Mouse (Mus musculus): ENCODE measurements at regions not wholly inside any gene's neighbourhood (a gene's known extent, or its start where the extent isn't known, plus 50 kb on each side); places are given as distances from the start of the nearest gene placed in this dataset.

DNA sequence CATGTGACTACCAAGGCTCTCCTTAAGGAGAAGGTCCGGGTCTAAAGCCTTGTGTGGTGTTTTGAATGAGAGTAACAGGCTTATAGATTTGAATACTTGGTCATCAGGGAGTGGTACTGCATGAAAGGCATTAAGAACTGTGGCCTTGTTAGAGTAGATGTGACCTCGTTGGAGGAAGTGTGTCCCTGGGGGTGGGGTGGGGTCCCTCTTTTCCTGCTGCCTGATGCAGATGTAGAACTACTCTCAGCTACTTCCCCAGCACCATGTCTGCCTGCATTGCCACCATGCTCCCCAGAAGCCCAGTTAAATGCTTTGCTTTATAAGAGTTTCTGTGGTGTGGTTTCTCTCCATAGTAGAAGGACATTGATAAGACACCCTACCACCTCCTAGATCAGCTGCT, 367.9 kb downstream of the Cbln4 start:
- no peak for DNase-seq (ENCODE audit: low spot score)

DNA sequence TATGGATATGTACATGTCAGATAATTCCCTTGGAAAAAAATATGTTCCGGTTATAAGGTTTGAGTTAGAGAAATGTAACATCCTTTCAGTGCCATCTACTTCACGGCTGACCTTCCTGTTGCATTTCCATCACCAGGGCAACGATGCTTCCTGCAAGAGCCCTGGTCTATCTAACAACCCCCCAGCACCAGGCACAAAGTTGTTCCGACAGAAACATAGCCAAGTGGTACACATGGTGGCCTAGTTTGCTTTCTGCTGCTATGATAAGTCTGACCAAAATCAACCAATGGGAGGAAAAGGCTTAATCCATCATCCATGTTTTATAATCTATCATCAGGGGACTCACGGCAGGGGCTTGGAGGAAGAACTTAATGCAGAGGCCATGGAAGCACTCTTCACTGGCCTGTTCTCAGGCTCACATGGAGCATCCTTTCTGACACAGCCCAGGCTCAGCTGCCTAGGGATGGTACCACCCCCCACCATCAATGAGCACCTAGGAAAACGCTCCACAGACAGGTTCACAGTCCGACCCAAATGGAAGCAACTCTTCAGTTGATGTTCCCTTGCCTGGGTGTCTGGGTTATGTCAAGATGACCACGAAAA, 372.2 kb downstream of the Cbln4 start:
- DNase-seq (ENCODE audit: low spot score): no peak

DNA sequence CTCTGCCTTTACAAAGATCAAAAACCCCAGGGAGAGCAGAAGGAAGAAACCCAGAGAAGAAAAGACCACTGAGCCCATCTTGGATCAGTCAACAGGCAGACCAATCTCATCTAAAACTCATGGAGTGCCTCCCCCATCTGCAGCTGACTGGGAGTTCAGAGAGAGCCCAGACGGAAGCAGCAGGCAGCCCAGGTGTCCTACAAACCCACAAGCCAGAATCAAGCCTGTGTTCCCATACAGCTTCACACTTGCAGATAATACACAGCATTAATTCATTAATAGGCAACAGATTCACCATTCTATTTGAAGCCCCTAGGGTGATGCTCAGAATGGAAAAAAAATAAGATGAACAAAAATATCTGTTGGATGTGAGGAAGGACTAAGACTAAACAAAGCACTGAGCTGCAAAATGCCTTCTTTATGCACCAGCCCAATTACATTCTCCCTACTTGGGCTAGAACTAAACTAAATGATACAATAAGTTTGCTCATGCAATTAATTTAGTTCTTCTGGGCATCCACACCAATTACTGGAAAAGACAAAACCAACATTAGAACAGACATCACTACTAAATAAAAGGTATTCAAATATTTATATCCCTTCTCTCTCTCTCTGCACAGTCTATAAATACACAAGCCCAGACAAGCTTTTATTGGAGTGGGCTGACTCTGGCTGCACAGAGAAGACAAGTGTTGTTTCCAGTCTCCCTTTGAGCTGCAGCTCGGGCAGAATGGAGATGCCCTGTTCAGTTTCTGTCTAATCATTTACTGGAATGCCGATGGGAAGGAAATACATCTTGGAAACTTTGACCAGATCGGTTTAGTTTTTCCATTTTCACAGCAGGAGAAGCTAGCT, 374.2 kb downstream of the Cbln4 start:
- no peak for DNase-seq (ENCODE audit: low spot score)

DNA sequence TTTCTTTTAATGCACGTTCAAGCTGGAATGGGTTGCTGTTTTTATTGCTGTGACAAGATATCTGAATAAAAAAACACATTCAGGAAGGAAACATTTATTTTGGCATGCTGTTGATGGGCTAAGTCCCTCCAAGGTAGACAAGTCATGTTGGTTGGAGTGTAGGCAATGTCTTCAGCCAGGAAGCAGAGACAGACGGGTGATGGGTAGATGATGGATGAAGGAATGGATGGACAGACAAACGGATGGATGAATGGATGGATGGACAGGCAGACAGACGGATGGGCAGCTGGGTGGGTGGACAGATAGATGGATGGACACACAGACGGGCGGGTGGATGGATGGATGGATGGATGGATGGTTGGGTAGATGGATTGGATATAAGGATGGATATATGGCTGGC, 380.7 kb downstream of the Cbln4 start:
- no peak for DNase-seq (ENCODE audit: low spot score)

DNA sequence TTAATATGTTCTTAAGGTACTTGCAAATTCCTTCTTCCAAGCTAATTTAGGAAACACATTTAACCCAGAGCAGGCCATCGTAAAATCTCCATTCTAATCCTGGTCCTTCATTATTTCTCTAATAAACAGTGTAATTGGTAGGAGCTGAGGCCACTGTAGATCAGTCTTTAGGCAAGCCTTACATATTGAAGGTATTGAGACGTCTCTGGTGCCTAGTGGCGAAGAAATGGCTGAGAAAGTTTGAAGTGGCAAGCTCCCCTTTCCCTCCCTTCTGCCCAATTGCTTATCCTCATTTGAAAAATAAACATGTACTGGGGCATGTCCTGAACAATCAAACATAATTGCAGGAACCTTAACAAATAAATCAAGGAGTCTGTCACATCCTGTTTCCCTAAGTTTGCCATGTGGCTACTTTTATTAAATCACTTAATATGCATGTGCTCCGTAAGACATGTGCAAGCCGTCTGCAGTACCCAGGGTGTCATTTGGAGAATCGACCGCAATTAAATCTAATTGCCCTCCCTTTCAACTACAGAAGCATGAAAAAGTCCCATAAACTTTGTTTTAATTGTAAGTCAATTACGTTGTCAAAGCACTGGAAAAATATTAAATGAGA, 381.3 kb downstream of the Cbln4 start:
- no peak for DNase-seq (ENCODE audit: low spot score)

DNA sequence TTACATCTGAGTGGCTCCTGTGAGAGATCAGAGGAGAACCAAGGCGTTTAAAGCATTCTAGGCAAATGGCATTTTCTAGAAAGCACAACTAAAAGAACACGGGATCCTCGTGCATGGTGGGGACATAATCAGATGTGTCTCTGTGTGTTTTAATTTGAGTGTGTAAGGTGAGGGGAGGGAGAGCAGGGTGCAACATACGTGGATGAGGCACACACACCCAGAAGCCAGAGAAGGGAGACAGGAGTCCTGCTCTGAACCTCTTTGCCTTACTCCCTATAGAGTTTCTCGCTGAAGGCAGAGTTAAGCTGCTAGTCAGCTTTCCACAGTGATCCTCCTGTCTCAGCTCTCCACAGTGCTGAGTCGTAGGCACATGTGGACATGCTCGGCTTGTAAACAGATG, 386.1 kb downstream of the Cbln4 start:
- DNase-seq (ENCODE audit: low spot score): no peak

DNA sequence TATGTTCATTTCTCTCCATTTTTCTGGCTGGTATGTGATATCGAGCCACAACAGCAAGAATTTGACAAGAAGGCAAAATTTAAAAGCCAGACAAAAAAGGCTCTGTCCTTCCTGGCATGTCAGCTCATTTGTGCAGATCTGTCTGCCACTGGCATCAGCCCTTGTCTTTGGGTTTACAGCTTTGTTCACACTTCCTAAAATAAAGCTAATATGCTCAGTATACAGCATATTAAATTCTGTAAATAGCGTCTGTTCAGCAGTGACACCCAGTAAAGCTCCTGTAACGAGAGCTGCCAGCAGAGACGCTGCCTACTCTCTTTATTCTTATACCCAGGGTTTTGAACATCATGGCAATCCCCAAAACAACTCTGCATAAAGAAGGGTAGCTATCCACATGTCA, 401.5 kb downstream of the Cbln4 start:
- no peak for DNase-seq (ENCODE audit: low spot score)

DNA sequence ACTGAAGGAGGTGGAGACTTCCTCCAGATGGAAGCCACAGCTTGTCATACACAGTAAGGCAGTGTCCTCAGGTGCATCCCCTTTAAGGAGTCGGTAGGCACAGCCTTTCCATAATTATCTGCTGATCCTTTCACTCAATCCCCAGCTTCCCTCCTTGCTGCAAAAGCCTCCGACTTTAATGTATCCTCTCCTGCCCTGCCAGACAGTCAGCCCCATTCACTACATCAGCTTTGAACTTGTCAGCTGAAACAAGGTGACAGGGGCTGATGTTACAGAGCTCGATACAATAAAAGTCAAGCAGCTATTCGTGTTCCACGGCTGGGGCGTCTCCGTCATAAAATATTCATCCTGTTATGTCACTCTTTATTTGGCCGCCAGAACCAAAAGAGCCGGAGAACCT, 402.8 kb downstream of the Cbln4 start:
- no peak for DNase-seq (ENCODE audit: low spot score)

DNA sequence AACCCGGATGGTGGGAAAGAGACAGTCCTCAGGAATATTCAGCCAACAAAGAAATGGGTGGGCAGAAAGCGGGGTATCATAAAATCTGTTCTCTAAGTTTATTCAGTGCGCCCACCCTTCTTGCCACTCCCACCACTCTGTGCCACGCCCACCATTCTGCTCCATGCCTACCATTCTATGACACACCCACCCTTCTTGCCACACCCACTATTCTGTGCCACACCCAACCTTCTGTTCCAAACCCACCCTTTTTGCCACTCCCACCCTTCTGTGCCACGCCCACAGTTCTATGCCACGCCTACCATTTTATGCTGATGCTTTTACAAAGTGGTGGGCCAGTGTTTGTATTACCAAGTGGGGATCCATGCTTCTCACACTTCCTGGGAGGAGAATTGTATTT, 404.3 kb downstream of the Cbln4 start:
- no peak for DNase-seq (ENCODE audit: low spot score)

DNA sequence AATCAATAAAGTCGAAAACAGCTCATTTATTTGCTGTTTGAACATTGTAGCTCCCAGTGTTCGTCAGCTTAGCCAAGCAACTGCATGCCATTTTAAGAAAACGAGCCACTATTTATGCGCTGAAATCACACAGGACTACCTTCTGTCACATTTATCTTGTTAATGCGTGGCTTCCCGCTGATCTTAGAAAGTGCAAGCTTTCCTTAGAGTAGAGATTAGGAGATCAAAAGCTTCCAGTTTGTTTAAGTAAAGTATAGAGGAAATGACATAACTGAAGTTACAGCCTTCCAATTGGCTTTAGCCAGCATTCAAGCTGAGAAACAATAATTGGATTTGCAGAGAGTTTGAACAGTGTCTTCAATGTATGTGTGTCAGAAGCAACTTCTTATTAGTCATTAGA, 406.4 kb downstream of the Cbln4 start:
- no peak for DNase-seq (ENCODE audit: low spot score)

DNA sequence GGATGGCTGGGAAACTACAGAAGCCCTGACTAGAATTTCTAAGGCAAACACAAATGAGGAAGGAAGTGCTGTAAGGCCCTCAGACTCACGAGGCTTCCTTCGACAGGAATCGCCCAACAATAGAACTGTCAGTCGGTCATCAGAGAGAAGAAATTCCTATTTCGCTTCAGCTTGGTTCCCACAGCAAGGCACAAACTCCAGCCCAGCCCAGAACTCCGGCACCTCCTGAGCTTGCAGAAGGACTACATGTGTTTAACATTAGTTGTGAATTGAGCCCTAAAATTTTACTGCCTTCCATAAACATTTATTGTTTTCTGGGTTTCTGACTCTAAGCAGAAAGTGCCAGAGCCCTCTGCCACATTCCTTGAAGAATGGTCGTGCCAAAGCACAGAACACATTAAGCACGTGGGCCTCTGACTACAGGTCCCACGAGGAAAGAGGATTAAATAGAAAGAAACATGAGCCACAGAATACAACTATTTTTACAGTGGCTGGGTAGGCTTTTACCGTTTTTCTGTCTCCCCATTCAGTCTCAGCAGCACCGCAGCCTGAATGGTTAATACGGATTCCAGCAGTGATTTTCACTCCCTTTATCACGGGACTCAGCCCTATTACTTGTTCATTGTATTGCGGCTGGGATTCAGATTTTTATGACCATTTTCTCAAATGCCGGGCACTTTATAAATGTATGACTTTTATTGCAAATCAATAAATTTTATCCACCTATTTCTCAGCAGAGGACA, 409.7 kb downstream of the Cbln4 start:
- DNase-seq (ENCODE audit: low spot score): no peak

DNA sequence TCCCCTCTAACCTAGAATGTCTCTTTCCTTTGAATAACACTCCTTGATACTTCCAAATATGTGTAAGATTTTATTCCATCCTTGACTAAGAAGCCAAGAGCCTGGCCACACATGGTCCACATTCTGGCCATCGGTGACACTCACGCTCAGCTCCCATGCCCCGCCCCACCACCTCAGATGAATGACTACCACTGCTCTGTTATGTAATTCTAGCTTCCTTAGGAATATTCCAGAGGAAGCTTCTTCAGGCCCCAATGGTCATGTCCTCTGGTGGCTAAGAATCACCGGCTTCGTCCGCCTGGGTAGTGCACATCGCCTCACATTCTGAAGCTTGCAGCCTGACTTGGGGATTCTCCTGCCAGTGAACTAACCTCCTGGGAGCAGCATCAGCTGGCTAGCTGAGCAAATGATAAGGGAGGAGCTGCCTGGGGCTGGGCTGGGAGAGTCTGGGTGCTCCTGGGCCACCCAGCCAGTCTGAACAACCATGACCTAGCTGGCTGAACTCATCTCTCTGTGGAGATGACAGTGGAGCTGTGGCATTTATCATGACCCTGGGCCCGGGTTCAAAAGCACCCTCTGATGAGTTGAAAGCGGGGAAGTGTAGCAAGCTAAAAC, 413.1 kb downstream of the Cbln4 start:
- DNase-seq (ENCODE audit: low spot score): no peak

DNA sequence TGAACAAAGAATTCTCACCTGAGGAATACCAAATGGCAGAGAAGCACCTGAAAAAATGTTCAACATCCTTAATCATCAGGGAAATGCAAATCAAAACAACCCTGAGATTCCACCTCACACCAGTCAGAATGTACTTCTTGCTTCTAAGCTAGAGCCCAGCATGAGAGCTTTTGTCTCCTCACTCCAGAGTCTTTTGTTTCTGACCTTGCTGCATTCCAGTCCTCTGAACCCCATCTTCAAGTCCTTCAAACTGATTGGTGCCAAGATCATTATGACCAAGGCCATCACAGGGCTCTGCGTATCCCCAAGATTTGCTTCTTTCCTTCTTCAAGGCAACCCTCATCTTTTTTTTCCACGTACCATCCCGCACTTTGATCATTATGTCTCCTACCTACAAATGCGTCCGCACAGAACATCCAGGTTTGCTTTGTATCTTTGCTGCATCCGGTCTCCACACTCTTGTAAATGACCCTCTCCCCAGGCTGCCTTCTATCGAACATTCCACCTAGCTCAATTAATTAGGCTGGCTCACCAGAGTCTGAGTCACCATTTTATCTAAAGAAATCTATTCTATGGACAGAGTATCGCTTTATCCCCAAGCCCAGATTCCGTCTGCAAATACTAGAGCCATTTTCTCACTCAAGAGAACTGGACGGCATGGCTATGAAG, 414.9 kb downstream of the Cbln4 start:
- DNase-seq (ENCODE audit: low spot score): no peak

DNA sequence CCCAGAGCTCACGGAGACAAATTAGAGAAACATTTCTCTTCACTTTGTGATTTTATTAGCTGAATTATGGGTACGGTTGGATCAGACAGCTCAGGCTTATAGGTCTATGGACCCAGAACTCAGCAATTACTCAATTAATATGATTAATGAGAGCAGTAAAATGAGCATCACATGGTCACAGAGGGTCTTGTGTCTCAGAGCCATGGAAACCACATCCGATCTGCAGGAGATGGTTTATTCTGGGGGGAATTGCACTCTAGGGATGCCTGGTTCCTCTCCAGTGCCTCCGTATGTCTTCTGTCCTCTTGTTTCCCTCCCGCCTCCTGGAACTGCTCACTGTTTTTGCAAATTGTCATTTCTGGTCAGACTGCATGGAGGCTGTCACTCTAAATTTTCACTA, 422.6 kb downstream of the Cbln4 start:
- DNase-seq (ENCODE audit: low spot score): no peak

DNA sequence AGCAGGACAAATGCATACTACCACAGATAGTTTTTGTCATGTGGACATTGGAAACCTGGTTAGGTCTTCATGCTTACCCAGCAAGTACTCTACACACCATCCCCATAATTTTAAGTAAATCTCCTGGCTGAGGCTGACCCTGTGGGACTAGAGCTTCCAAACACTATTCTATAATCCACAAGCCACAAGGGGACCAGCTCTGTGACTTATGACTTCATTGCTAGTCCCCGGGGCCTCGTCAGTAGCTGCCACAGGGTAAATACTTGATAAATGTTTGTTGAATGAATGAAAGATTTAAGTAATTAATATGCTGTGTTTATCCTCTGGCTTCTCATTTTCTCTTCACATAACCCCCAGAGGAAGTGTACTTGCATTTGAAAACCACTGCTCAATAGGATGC, 423.0 kb downstream of the Cbln4 start:
- DNase-seq (ENCODE audit: low spot score): no peak

DNA sequence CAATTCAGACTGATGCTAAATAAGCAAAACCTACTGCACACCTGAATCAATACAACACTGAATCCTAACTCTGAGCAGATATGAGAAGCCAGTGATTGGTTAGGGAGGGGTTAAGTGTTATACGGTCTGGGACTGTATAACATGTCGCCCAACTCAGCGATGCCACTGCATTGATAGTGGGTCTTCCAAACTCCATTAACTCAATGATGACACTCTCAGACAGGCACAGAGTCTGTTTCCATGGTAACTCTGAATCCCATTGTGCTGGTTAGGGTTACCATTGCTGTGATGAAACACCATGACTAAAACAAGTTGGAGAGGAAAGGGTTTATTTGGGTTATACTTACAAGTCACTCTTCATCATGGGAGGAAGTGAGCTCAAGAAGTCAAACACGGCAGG, 424.5 kb downstream of the Cbln4 start:
- no peak for DNase-seq (ENCODE audit: low spot score)

DNA sequence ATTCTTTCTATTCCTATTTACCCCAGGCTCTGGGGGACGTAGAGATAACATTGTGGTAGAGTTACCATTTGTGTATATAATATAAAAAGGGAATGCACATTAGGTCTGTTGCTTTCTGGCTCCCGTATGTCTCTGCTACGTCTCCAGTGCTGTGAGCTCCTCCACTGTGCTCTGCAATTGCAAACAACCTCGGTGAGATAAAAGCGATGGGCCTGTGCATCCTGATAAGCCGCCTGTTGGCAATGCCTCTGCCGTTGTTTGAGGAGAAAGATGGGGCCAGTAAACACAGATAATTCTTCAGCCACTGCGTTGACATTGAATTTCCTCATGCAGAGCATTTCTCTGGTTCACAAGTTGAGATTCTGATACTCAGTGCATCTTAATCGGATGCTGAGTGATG, 424.9 kb downstream of the Cbln4 start:
- no peak for DNase-seq (ENCODE audit: low spot score)

DNA sequence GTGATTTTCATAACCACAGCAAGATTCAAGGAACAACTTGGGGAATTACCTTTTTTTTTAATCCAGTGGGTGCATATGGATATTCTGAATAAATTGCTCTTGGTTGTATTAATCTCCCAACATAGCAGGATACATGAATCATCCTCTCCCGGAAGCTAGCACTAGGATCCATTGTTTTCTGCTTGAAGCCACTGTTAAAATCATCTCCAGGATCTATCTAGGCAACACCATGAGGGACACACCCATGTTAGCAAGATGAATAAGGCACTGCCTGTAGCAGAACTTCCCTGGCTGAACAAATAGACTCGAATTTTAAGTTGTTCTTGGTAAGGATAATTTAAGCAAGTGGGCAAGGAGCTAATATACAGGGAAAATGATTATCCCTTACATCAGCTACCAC, 427.8 kb downstream of the Cbln4 start:
- no peak for DNase-seq (ENCODE audit: low spot score)

DNA sequence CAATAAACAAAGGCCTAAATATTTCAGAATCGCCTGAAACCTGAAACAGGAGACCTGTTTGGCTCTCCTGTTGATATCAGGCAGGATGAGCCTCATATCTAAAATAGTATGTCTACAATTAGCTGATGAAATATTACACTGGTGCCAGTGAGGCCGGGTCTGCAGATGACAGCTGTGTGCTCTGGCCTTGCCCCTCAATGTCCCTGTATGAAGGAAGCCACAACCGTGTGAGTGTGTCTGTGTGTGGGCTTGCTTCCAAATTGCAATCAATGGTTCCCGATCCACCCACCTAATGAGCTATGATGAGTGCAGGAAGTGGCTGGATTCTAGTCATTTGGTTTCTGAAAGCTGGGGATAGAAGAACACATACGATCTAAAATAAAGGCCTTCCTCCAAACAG, 438.2 kb downstream of the Cbln4 start:
- no peak for DNase-seq (ENCODE audit: low spot score)

DNA sequence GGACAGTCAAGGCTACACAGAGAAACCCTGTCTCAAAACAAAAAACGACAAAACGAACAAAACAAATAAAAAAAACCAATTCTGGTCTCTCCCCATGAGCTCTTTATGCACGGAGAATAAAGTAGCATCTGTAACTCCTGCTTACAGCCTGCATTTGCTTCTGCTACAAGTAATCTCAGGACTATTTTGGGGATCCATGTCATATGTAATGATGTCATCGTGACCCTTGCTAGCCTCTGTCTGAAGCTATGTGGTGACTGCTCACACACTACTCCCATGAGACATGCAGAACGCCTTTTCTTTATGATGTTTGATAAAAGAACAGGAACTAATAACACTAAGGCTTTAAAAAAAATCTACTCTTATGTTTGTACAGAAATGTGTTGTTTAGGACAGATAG, 448.0 kb downstream of the Cbln4 start:
- no peak for DNase-seq (ENCODE audit: low spot score)

DNA sequence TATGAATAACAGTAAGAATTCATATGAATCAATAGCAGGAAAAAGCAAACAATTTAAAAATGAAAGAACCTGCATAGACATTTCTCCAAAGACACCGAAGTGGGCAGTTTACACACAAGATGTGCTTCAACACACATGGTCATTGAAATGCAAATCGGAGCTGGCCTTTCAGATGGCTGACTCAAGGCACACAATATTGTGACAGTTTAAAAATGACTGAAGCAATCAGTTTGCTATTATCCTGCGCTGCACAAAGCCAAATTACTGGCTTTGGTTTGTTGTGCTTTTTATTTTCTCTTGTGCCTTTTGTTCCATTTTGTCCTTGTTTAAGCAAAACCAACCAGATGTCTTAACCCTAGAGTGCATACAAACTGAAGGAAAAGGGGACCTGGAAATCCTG, 449.4 kb downstream of the Cbln4 start:
- DNase-seq (ENCODE audit: low spot score): no peak

DNA sequence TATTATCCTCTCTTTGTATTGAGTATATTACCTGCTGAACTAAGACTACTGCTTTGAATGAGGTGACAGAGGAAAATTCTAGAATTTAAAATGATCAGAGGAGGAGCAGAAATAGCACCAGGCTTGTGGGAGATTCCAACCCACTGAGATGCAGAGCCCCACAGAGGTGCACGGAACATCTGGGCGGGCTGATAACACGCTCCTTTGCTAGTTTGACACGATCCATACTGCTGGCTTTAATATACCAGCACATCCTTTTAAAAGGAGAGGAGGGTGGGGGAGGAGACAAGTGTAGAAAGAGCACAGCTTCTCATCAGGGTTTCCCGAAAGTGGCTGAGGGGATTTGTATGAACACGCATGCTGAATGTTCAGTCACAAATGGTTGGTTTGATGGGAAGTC, 451.0 kb downstream of the Cbln4 start:
- no peak for DNase-seq (ENCODE audit: low spot score)
